Mouse (Mus musculus) neural tube, embryonic 15.5 days (tissue): Measurements from ENCODE around the gene Slco3a1. TPM values are rescaled to one million over a fixed set of nuclear protein-coding genes. Genes with fewer than 3 reads are reported as not detected.

Experiments used
- ATAC-seq: fragments of 200-750 bp; cut with Nextera tagmentation; 2 replicates; pipeline ENCODE4 v1.8.0; 2017; ENCODE audit warnings: mild to moderate bottlenecking, moderate TSS enrichment, moderate library complexity; ENCODE audit not compliant: low FRiP score
- H3K27ac ChIP-seq: fragments of 300-500 bp; sonication (generic); replicated peaks from 2 replicates; pipeline ENCODE4 v1.5.1; 2015; ENCODE audit warnings: mild to moderate bottlenecking, inconsistent platforms
- H3K27me3 ChIP-seq: fragments of 300-500 bp; sonication (generic); replicated peaks from 2 replicates; pipeline ENCODE4 v1.6.1; 2015; ENCODE audit warnings: inconsistent platforms
- H3K36me3 ChIP-seq: fragments of 300-500 bp; sonication (generic); 2 replicates; pipeline ENCODE4 v1.6.1; 2015; ENCODE audit warnings: inconsistent platforms
- H3K4me1 ChIP-seq: fragments of 300-500 bp; sonication (generic); 2 replicates; pipeline ENCODE4 v1.6.1; 2015; ENCODE audit warnings: inconsistent platforms
- H3K4me2 ChIP-seq: fragments of 300-500 bp; sonication (generic); 2 replicates; pipeline ENCODE4 v1.6.1; 2015; ENCODE audit warnings: inconsistent platforms, mild to moderate bottlenecking, moderate library complexity
- H3K4me3 ChIP-seq: fragments of 300-500 bp; sonication (generic); replicated peaks from 2 replicates; pipeline ENCODE4 v1.5.1; 2015; ENCODE audit warnings: mild to moderate bottlenecking, inconsistent platforms
- H3K9ac ChIP-seq: fragments of 300-500 bp; sonication (generic); replicated peaks from 2 replicates; pipeline ENCODE4 v1.6.1; 2015; ENCODE audit warnings: mild to moderate bottlenecking, inconsistent platforms
- H3K9me3 ChIP-seq: fragments of 300-500 bp; sonication (generic); replicated peaks from 2 replicates; pipeline ENCODE4 v1.6.1; 2016; ENCODE audit warnings: inconsistent platforms
- WGBS: fragments of 180-500 bp; shearing (Covaris S2); methylation state at CpG from one replicate; pipeline ENCODE4 v1.1.7; 2015; ENCODE audit warnings: mixed read lengths; 5-methylcytosine and 5-hydroxymethylcytosine counted together
- polyA plus RNA-seq: library from polyadenylated mRNA; unstranded; fragments of >200 nt; fragmentation: Nextera tagmentation; extraction: Ambion mirVana; gene quantifications from 2 replicates; pipeline ENCODE4 v1.2.1, GENCODE M21; 2015

Gene Slco3a1
- polyA plus RNA-seq, 1 experiment from 2014 or later, result 24.1 TPM

GRCm38 (mm10) chr7:74425941-74426340, 128.6 kb downstream of the Slco3a1 start:
- H3K4me1 ChIP-seq, result peaks cover 35% of the 10 kb centered on the region
- ATAC-seq, result no peak
- H3K4me2 ChIP-seq, result no peak overlapping the region
- WGBS, result 97% methylated on average over 1 of the region's 1 CpGs
- 0 out of 2 replicates have a peak, but pooled peaks cover 3% of the 10 kb centered on the region for H3K27me3 ChIP-seq
- no peak overlapping the region for H3K4me3 ChIP-seq
- H3K36me3 ChIP-seq, result no peaks in the 10 kb centered on the region
- no peak overlapping the region for H3K27ac ChIP-seq
- H3K9ac ChIP-seq, result no peak overlapping the region
- no peaks in the 10 kb centered on the region for H3K9me3 ChIP-seq

DNA sequence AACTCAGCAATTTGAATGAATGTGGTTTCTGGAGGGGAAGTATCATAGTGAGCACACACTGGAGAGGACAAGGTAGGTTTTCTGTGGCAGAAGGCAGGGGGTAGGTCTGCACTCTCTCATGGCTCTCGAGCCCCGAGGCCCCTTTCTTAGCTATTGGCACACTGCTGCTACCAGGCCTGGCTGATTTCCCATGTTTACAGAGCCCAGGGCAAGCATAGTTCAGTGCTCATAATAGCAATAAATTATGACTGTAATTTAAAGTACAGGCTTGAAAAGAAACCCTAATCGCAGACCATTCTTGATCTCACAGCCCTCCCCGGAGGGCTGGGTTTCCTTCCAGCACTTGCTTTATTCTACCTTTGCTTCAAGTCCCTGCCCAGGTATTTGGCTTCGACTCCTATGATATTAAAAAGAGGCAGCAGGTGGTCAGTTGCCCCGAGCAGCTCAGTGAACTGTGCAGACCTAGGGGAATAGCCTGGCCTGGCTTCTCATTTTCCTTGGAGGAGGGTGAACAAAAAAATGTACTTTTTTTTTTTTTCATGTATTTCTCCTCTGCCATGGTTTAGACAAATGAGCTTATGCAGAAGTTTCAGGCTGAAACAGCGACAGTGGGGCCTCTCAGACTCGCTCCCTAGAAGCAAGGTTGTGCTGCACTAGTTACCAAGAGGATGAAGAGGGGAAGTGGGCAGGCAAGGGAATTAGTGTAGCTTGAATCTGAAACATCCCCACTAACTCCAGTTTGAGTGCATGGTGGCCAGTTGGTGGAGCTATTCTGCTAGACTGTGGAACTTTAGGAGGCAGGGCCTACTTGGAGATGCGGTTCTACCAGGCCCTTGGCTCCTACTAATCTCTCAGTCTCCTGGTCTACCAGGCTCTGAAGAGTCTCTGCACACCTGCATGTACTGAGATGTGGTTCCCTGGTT, 130.4 kb downstream of the Slco3a1 start:
- Histone ChIP-seq H3K9me3 (no peaks in the 10 kb centered on the region), H3K9ac (no peak overlapping the region), H3K4me3 (no peak overlapping the region), H3K27me3 (0 out of 2 replicates have a peak, but pooled peaks cover 3% of the 10 kb centered on the region), H3K36me3 (no peaks in the 10 kb centered on the region), H3K27ac (0 out of 2 replicates have a peak overlapping the region, but pooled peaks have one; percentile 9), H3K4me2 (no peak overlapping the region), H3K4me1 (peaks cover 31% of the 10 kb centered on the region)
- 34% methylated on average over 9 of the region's 9 CpGs for WGBS
- ATAC-seq, result peak; percentile 47; the same call in 1 of the 2 replicates

GRCm38 (mm10) chr7:74423316-74423715, 131.3 kb downstream of the Slco3a1 start:
- H3K27ac ChIP-seq, result no peak overlapping the region
- no peak for ATAC-seq
- H3K9ac ChIP-seq, result no peak overlapping the region
- no peaks in the 10 kb centered on the region for H3K36me3 ChIP-seq
- H3K27me3 ChIP-seq, result 0 out of 2 replicates have a peak, but pooled peaks cover 3% of the 10 kb centered on the region
- H3K4me1 ChIP-seq, result peaks cover 28% of the 10 kb centered on the region
- no peak overlapping the region for H3K4me3 ChIP-seq
- WGBS, result 70% methylated on average over 3 of the region's 3 CpGs
- no peak overlapping the region for H3K4me2 ChIP-seq
- H3K9me3 ChIP-seq, result no peaks in the 10 kb centered on the region

DNA sequence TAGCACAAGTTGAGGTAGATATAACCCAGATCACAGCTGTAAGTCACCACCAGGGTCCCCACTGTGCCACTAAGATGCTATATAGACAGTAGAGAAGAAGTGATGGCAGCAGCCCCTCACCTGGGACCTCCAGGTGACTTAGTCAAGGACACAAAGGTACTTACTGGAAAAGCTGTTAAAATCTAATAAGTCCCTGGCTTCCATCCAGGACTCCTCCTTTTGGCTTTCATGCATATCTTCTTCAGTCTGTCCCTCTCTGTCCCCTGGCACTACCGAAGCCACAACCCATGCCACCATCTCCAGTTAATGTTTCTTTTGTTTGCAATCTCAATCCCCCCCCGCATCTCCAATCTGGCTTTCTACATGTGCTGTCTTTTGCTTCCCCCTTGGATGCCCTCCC, 131.8 kb downstream of the Slco3a1 start:
- ATAC-seq, result no peak
- 0 out of 2 replicates have a peak, but pooled peaks cover 3% of the 10 kb centered on the region for H3K27me3 ChIP-seq
- 91% methylated on average over 2 of the region's 2 CpGs for whole genome bisulfite sequencing
- no peak overlapping the region for H3K27ac ChIP-seq
- no peaks in the 10 kb centered on the region for H3K9me3 ChIP-seq
- H3K4me3 ChIP-seq, result no peak overlapping the region
- H3K4me2 ChIP-seq, result no peak overlapping the region
- no peaks in the 10 kb centered on the region for H3K36me3 ChIP-seq
- no peak overlapping the region for H3K9ac ChIP-seq
- peaks cover 26% of the 10 kb centered on the region for H3K4me1 ChIP-seq

- Histone ChIP-seq H3K9me3 (no peaks in the 10 kb centered on the region), H3K4me3 (no peak overlapping the region), H3K4me1 (peaks cover 32% of the 10 kb centered on the region), H3K9ac (no peak overlapping the region), H3K27ac (no peak overlapping the region), H3K27me3 (0 out of 2 replicates have a peak, but pooled peaks cover 3% of the 10 kb centered on the region), H3K4me2 (no peak overlapping the region), H3K36me3 (no peaks in the 10 kb centered on the region)
- WGBS, result 57% methylated on average over 13 of the region's 13 CpGs
- no peak for ATAC-seq
Observed at GRCm38 (mm10) chr7:74422002-74422401, 132.6 kb downstream of the Slco3a1 start.

DNA sequence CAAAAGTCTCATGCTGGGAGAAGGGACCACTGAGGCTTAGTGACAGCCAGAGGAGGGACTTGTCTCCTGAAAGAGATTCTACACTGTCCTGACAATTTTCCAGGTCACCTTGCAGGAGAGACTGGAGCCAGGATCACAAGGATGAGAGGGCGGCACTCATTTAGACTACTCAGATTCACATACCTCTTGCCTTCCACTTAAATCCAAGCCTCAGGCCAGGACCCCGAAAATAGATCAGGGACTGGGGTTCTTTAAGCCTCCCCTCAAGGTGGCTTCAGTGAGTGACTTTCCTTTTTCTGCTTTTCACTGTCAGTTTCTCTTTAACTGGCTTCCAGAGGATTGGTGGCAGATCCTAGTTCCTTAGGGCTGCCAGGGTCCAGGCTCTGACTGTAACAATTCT, 133.0 kb downstream of the Slco3a1 start:
- H3K9ac ChIP-seq, result no peak overlapping the region
- peaks cover 36% of the 10 kb centered on the region for H3K4me1 ChIP-seq
- H3K27me3 ChIP-seq, result 0 out of 2 replicates have a peak, but pooled peaks cover 3% of the 10 kb centered on the region
- no peak overlapping the region for H3K4me2 ChIP-seq
- 89% methylated on average over 2 of the region's 2 CpGs for WGBS
- H3K27ac ChIP-seq, result no peak overlapping the region
- H3K36me3 ChIP-seq, result no peaks in the 10 kb centered on the region
- ATAC-seq, result no peak
- H3K9me3 ChIP-seq, result no peaks in the 10 kb centered on the region
- no peak overlapping the region for H3K4me3 ChIP-seq

DNA sequence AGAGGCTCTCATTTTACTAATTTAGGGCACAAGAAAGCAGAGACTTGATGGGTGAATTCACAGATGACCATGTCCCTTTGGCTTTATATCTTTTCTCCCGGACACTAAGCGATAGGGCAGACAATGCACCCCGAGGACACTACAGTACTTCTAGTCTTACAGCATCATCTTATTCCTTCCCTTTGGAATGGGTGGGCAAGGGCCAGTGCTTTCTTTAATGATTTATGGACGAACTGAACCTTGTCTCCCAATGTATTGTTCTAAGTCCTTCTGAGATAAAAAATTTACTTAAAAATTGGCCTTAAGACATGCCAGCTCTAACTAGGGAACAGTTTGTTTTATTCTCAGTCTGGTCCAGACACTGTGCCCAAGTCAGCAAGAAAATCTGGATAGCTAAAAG, 134.9 kb downstream of the Slco3a1 start:
- H3K4me2 ChIP-seq, result no peak overlapping the region
- WGBS, result 90% methylated on average over 4 of the region's 4 CpGs

DNA sequence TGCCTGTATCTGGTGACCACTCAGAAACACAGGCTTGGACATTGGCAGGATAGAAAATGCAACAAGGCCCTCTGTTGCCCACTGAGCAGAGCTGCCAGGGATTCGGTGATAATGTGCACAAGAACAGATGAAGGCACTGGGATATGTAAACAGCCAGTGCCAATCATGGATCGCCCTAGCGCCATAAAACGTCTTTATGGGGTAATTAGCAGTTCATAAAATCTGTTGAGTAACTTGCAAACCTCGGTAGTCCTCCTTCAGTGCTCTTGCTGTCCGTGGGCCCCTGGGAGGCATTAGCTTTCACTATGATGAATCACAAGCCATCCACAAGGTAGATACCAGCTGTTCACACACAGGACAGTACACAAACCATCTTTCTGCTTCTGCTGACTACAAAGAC, 137.6 kb downstream of the Slco3a1 start:
- Histone ChIP-seq H3K4me3 (no peak overlapping the region), H3K36me3 (no peaks in the 10 kb centered on the region), H3K9me3 (no peaks in the 10 kb centered on the region), H3K27ac (no peak overlapping the region), H3K9ac (no peak overlapping the region), H3K4me1 (peaks cover 31% of the 10 kb centered on the region), H3K4me2 (no peak overlapping the region), H3K27me3 (no peaks in the 10 kb centered on the region)
- 15% methylated on average over 6 of the region's 6 CpGs for WGBS
- peak; percentile 64; the same call in 1 of the 2 replicates for ATAC-seq

More for the DNA sequence above, 134.9 kb downstream of the Slco3a1 start:
- H3K4me1 ChIP-seq, result peaks cover 37% of the 10 kb centered on the region
- no peak overlapping the region for H3K9ac ChIP-seq
- H3K27me3 ChIP-seq, result 0 out of 2 replicates have a peak, but pooled peaks cover 3% of the 10 kb centered on the region
- H3K27ac ChIP-seq, result no peak overlapping the region
- no peak overlapping the region for H3K4me3 ChIP-seq
- no peaks in the 10 kb centered on the region for H3K36me3 ChIP-seq
- no peak for ATAC-seq
- H3K9me3 ChIP-seq, result no peaks in the 10 kb centered on the region

GRCm38 (mm10) chr7:74415241-74415640, 139.3 kb downstream of the Slco3a1 start:
- Histone ChIP-seq H3K9ac (no peak overlapping the region), H3K9me3 (no peaks in the 10 kb centered on the region), H3K4me2 (no peak overlapping the region), H3K36me3 (no peaks in the 10 kb centered on the region), H3K27me3 (no peaks in the 10 kb centered on the region), H3K4me3 (no peak overlapping the region), H3K27ac (no peak overlapping the region), H3K4me1 (peaks cover 23% of the 10 kb centered on the region)
- no peak for ATAC-seq
- WGBS, result 94% methylated on average over 6 of the region's 6 CpGs

DNA sequence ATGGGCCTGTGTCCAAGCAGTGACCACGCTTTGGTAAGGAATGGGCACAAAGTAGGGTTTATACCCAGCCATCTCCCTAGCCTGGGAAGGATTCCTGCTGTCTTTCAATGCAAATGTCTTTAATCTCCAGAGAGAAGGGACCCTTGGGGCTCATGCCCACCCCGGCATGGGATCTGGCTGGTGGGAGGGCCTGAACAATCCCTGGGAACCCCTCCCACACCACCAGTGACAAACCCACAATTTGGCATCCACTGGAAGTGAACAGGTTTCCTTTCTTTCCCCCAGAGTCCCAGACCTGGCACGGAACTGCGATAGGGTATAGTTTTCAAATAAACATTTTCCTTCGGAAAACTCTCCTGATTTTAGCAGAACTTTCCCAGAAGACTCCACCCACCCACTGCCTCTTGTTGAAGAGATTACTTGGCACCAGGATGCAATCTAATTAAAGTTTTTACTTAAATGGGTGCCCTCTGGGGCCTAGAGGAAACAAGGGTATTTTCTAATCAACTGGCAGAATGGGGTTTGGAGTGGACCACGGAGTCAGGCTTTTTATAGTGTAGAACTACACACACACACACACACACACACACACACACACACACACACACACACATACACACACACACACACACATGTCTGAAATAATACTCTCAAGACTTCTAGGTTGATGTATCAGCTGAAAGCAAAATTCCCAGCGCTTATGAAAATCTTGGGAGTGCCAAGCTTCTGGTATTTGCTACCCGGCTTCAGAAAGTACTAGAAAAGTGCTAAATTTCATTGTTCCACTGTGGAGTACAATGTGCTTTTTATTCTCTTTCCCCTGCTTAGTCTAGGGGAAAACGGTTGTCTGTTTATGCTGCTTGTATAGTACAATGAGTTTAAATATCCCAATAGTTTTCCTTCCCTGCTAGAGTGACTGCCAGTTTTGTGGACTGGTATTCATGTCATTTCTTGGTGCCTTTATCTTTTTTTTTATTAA, 140.6 kb downstream of the Slco3a1 start:
- Histone ChIP-seq H3K9me3 (no peaks in the 10 kb centered on the region), H3K4me3 (no peak overlapping the region), H3K4me2 (no peak overlapping the region), H3K36me3 (no peaks in the 10 kb centered on the region), H3K9ac (no peak overlapping the region), H3K27me3 (no peaks in the 10 kb centered on the region), H3K4me1 (peaks cover 23% of the 10 kb centered on the region), H3K27ac (0 out of 2 replicates have a peak overlapping the region, but pooled peaks have one; percentile 1)
- 58% methylated on average over 9 of the region's 9 CpGs for WGBS
- no peak for ATAC-seq

- H3K4me2 ChIP-seq, result no peak overlapping the region
- H3K4me3 ChIP-seq, result no peak overlapping the region
- H3K9ac ChIP-seq, result no peak overlapping the region
- peaks cover 15% of the 10 kb centered on the region for H3K4me1 ChIP-seq
- H3K36me3 ChIP-seq, result no peaks in the 10 kb centered on the region
- H3K27ac ChIP-seq, result no peak overlapping the region
- no peaks in the 10 kb centered on the region for H3K9me3 ChIP-seq
- 62% methylated on average over 13 of the region's 13 CpGs for WGBS
- H3K27me3 ChIP-seq, result no peaks in the 10 kb centered on the region
- ATAC-seq, result no peak
Observed at GRCm38 (mm10) chr7:74408601-74409323, 145.8 kb downstream of the Slco3a1 start.
